Mouse (Mus musculus): ENCODE measurements at regions not wholly inside any gene's neighbourhood (a gene's known extent, or its start where the extent isn't known, plus 50 kb on each side); places are given as distances from the start of the nearest gene placed in this dataset.
"Not testable (repeated sequence)": the region's sequence is repeated elsewhere in the genome, so short reads cannot be mapped to it uniquely, and the experiment has no call there.

- no peak for DNase-seq
Measured at GRCm38 (mm10) chr2:75781781-75782211, 50.2 kb upstream of the Agps start.

GRCm38 (mm10) chr2:75781078-75781477, 50.9 kb upstream of the Agps start:
- peak; percentile 8 for DNase-seq

GRCm38 (mm10) chr2:75778628-75779027, 53.3 kb upstream of the Agps start:
- DNase-seq: not testable (repeated sequence)

- DNase-seq: no peak
Measured at GRCm38 (mm10) chr2:75777040-75777451, 54.9 kb upstream of the Agps start.

- DNase-seq: no peak
Measured at GRCm38 (mm10) chr2:75776533-75776932, 55.4 kb upstream of the Agps start.

- no peak for DNase-seq
Measured at GRCm38 (mm10) chr2:75775217-75775616, 56.8 kb upstream of the Agps start.

GRCm38 (mm10) chr2:75773431-75773830, 58.5 kb upstream of the Agps start:
- DNase-seq: no peak

GRCm38 (mm10) chr2:75772251-75772956, 59.6 kb upstream of the Agps start:
- DNase-seq: no peak

- DNase-seq: no peak
Measured at GRCm38 (mm10) chr2:75770633-75771032, 61.3 kb upstream of the Agps start.

- no peak for DNase-seq
Measured at GRCm38 (mm10) chr2:75768559-75769304, 63.2 kb upstream of the Agps start.

GRCm38 (mm10) chr2:75767871-75768558, 63.6 kb upstream of the Nfe2l2 start:
- no peak for DNase-seq

GRCm38 (mm10) chr2:75765403-75765802, 61.0 kb upstream of the Nfe2l2 start:
- no peak for DNase-seq

- DNase-seq: no peak
Measured at GRCm38 (mm10) chr2:75763252-75763651, 58.8 kb upstream of the Nfe2l2 start.

- DNase-seq: no peak
Measured at GRCm38 (mm10) chr2:75762030-75762429, 57.6 kb upstream of the Nfe2l2 start.

- DNase-seq: no peak
Measured at GRCm38 (mm10) chr2:75761626-75762025, 57.2 kb upstream of the Nfe2l2 start.

GRCm38 (mm10) chr2:75759196-75759885, 54.9 kb upstream of the Nfe2l2 start:
- DNase-seq: no peak

GRCm38 (mm10) chr2:75758277-75758676, 53.8 kb upstream of the Nfe2l2 start:
- no peak for DNase-seq

GRCm38 (mm10) chr2:75756704-75757638, 52.5 kb upstream of the Nfe2l2 start:
- peak; percentile 32 for DNase-seq

GRCm38 (mm10) chr2:75754606-75755005, 50.2 kb upstream of the Nfe2l2 start:
- no peak for DNase-seq
